Mouse (Mus musculus) forelimb bud, embryonic 11.5 days (tissue): ENCODE measurements at regions not wholly inside any gene's neighbourhood (a gene's known extent, or its start where the extent isn't known, plus 50 kb on each side); places are given as distances from the start of the nearest gene placed in this dataset.

ENCODE experiments used
- DNase-seq: peaks from one replicate; pipeline ENCODE4 v3.0.0-alpha.2; 2012; ENCODE audit warnings: low read depth, low spot score

GRCm38 (mm10) chr14:69107796-69108195 is 186.3 kb downstream of the Synb start:
- no peak for DNase-seq

GRCm38 (mm10) chr14:69104646-69105045 is 189.5 kb downstream of the Synb start:
- peak; percentile 39 for DNase-seq

GRCm38 (mm10) chr14:69103371-69104009 is 190.6 kb downstream of the Synb start:
- no peak for DNase-seq

GRCm38 (mm10) chr14:69100866-69101265 is 193.2 kb downstream of the Synb start:
- no peak for DNase-seq

- DNase-seq, result no peak
These were observed 198.5 kb downstream of the Synb start for GRCm38 (mm10) chr14:69095599-69095998.
